Mouse (Mus musculus) monocyte, adult 5-6 weeks (primary cell): ENCODE measurements around the gene Syn2. TPM values are rescaled to one million over a fixed set of nuclear protein-coding genes. Genes with fewer than 3 reads are reported as not detected.

ENCODE experiments used
- ATAC-seq: fragments of 153-309, 156-312 bp; replicated peaks from 2 replicates; pipeline ENCODE4 v1.8.0; 2017; ENCODE audit warnings: mild to moderate bottlenecking; ENCODE audit not compliant: low TSS enrichment, insufficient number of reproducible peaks, severe bottlenecking, poor library complexity, low FRiP score
- total RNA-seq: library from RNA; stranded (forward); fragments of 200-1000, 200-491, 200-594 nt; gene quantifications from 3 replicates; pipeline ENCODE4 v1.2.3, GENCODE M21; 2017

The Syn2 gene
- total RNA-seq, 1 experiment from 2014 or later = not detected

- no peak for ATAC-seq
Observed at GRCm38 (mm10) chr6:115165863-115166470, 31.3 kb downstream of the Syn2 start.

DNA sequence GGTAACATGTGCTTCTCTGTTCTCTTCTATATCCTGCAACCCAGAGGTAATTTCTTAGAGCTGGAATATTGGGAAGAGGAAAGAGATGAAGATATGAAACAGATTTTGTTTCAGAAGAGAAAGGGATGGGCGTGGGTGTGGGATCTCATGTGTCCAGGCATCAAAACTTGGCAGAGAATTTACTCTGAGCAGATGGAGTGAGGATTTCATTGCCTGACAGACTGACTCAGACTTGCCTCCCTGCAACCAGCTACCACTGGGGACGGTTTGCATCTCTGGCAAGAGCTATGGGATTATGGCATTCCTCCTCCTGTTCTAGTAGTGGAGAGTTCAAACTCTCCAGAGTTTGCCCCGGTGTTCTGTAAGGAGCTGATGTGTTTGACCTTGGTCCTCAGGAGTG lies 34.2 kb downstream of the Syn2 start:
- no peak for ATAC-seq

- no peak for ATAC-seq
Observed at GRCm38 (mm10) chr6:115169518-115169917, 34.8 kb downstream of the Syn2 start.

GRCm38 (mm10) chr6:115174845-115175244 lies 40.1 kb downstream of the Syn2 start:
- ATAC-seq = no peak

DNA sequence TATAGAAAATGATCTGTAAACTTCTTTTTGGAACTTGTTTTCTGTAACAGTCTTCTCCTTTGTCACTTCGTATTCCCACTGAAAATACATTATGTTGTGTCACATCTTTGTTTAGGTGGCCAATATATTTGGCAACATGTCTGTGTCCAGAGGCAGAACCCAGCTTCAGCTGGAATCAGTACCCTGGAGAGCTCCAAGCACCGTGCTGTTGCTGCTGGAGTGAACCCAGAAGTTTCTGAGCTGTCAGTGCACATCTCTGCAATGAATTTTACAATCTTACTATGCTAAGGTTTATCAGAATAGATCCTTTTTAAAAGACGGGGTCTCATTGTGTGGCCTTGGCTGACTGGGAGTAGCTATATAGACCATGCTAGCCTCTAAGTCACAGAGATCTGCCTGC lies 44.1 kb downstream of the Syn2 start:
- ATAC-seq = no peak

GRCm38 (mm10) chr6:115181094-115181493 lies 46.4 kb downstream of the Syn2 start:
- ATAC-seq = no peak

GRCm38 (mm10) chr6:115191111-115191510 lies 56.4 kb downstream of the Syn2 start:
- no peak for ATAC-seq

DNA sequence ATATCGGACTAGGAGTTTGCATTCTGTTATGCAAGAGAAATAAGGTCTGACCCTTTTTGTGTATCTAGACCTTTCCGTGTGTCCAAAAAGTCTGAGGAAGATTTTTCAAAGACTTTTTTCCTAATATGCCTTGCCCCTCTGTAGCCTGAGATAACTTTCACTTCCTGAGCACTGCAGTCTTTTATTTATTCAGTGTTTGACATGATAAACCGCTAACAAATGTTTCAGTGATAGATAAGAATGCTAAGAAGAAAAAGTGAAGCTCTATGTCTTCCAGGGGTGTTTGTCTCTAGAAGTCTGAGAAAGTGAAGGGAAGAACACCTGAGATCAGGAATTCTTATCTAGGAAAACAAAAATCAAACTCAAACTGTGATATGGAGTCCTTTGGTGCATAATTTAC lies 66.1 kb downstream of the Syn2 start:
- no peak for ATAC-seq

DNA sequence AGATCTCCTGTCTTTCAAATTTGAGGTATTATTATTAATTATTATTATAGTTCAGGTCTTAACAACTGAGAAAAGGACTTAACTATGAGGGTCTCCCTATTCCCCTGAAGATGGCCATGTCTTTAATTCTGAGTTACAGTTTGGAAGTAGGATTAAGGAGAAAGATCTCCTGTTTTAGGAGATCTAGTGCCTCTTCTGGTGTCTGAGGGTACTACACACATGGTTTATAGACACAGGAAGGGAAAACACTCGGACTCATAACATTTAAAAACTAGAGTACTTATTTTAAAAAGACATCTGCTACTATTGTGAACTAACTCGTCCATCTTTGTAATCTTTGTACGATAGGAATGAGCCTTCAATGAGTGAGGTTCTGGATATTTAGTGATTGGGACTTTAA lies 68.3 kb downstream of the Syn2 start:
- no peak for ATAC-seq

- ATAC-seq = no peak
Observed at GRCm38 (mm10) chr6:115210187-115210586, 75.5 kb downstream of the Syn2 start.

GRCm38 (mm10) chr6:115210820-115211219 lies 76.1 kb downstream of the Syn2 start:
- ATAC-seq = no peak

- no peak for ATAC-seq
Observed at GRCm38 (mm10) chr6:115212132-115212903, 77.6 kb downstream of the Syn2 start.

GRCm38 (mm10) chr6:115213129-115213528 lies 78.4 kb downstream of the Syn2 start:
- no peak for ATAC-seq

- no peak for ATAC-seq
Observed at GRCm38 (mm10) chr6:115221215-115221641, 86.5 kb downstream of the Syn2 start.

DNA sequence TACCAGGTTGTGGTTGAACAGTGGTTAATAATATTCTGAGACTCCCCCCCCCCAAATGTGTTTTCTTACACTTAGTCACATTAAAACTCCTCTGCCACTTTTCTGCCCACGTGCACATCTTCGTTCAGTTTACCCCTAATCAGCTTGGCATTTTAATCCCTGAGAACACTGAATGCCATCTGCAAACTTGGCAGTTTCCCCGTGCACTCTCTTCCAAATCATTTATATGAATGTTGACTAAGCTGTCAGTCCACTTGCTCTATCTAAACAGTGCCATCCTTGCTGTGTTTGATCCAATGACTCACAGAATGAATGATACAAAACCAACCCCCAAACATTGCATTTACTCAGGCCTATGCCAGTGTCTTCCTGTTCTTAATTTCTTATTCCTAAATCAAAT lies 90.8 kb downstream of the Syn2 start:
- no peak for ATAC-seq

GRCm38 (mm10) chr6:115227043-115227442 lies 92.3 kb downstream of the Syn2 start, which contains the start of gene Gm17482:
Gene Gm17482, plus strand, starts transcription at chr6:115227343.
- ATAC-seq = no peak

DNA sequence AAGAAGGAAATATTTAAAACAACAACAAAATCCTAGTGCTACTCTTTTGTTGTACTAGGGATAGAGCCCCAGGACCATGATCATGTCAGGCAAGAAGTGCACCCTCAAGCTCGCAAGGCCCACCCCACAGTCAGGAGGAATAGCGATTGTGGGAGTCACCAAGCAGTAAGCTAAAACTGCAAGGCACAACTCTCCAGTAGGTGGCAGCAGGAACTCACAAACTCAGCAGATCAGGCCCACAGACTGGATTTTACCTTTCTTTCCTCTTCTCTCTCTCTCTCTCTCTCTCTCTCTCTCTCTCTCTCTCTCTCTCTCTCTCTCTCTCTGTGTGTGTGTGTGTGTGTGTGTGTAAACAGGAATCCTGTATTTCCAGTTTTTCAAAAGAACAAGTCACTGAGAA lies 92.8 kb downstream of the Syn2 start:
- peak; percentile 82 for ATAC-seq

DNA sequence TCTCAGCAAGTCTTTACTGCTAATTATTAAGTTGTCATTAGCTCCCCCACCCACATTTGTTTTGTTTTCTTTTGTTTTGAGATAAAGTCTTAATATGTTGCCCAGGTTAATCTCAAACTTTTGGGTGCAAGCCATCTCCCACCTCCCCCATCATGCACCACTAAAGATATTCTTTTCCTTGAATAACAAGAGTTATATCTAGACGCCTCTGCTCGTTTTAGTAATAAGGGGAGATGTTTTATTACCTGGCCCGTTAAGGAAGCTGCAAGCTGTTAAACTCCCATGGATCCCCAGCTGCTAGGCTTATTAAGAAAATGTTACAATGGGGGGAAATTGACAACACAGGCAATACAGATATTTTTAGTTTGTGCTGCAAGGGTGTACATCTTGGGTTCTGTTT lies 95.9 kb downstream of the Syn2 start:
- ATAC-seq = no peak

DNA sequence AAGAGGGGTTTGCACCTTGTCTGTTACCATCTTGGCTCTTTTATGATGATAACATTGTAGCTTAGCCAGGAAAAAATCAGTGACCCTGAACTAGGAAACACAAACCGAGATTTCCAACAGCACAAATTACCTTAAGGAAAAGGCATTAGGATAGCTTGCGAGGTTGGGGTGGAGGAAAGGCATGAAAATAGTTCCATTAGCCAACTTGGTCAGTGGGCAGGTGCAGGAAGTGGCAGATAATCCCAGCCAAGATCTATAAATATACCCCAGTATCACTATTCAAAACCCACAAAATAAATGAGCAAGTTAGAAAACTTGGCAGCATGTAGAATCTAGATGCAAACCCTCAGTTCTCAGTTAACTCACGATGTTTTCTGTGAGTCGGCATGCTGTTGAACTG lies 97.1 kb downstream of the Syn2 start:
- no peak for ATAC-seq

- no peak for ATAC-seq
Observed at GRCm38 (mm10) chr6:115232562-115232961, 97.9 kb downstream of the Syn2 start.
